Mouse (Mus musculus): ENCODE data around the gene Snx1.

DNA sequence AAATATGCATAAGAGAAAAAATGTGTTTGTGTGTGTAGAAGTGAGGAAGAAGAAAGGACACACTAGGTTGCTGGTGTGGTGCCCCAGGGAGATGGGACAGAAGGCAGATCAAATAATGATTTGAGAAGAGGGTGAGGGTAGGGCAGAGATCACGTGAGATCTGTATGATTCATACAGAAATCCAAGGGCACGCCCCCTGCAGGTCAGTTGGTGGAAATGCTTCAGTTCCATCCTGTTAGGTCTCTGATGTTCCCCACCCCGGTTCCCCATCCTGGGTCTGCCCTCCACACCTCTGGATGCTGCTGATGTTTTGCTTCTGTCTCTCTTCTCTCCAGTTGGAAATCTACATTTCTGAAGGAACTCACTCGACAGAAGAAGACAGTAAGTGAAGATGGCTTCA is 9.6 kb upstream of the Snx1 start:
- TF ChIP-seq CTCF (conservative IDR thresholded peaks at IDR 0.05; ENCODE audit: low read length) (peak; percentile 55), POU5F1 (IDR thresholded peaks at IDR 0.05; ENCODE audit: borderline replicate concordance, low read length) (no peak)

All from E14TG2a.4 (cell line).